Mouse (Mus musculus) thymus, adult 2 months (tissue): Measurements from ENCODE around the gene B4galt2. TPM values are rescaled to one million over a fixed set of nuclear protein-coding genes. Genes with fewer than 3 reads are reported as not detected.

Experiments
- DNase-seq: peaks from one replicate; pipeline ENCODE4 v3.0.0; 2021
- H3K27ac ChIP-seq: fragments of 200-500 bp; 2 replicates; pipeline ENCODE4 v1.5.1; 2012; ENCODE audit warnings: low read length, control low read depth; ENCODE audit not compliant: control insufficient read depth, insufficient read depth
- H3K27me3 ChIP-seq: fragments of 200-500 bp; 2 replicates; pipeline ENCODE4 v1.6.1; 2012; ENCODE audit warnings: mild to moderate bottlenecking, low read length, moderate library complexity, mixed read lengths; ENCODE audit not compliant: control insufficient read depth, insufficient read depth
- H3K36me3 ChIP-seq: fragments of 200-500 bp; 2 replicates; pipeline ENCODE4 v1.6.1; 2012; ENCODE audit warnings: mild to moderate bottlenecking, low read length, moderate library complexity; ENCODE audit not compliant: control insufficient read depth, insufficient read depth
- H3K4me1 ChIP-seq: fragments of 200-500 bp; replicated peaks from 2 replicates; pipeline ENCODE4 v1.6.1; 2012; ENCODE audit warnings: low read length; ENCODE audit not compliant: control insufficient read depth, insufficient read depth
- H3K4me3 ChIP-seq: fragments of 200-500 bp; 2 replicates; pipeline ENCODE4 v1.5.1; 2012; ENCODE audit warnings: mild to moderate bottlenecking, low read length, control low read depth, moderate library complexity; ENCODE audit not compliant: control insufficient read depth, insufficient read depth
- CTCF ChIP-seq: fragments of 200-500 bp; IDR thresholded peaks from 2 replicates; pipeline ENCODE4 v1.5.1; 2012; ENCODE audit warnings: mild to moderate bottlenecking, control low read depth, low read length, moderate library complexity, borderline replicate concordance; ENCODE audit not compliant: control insufficient read depth, poor library complexity, insufficient read depth; ENCODE audit errors: extremely low read depth
- POLR2A ChIP-seq: fragments of 200-500 bp; IDR thresholded peaks from 2 replicates; pipeline ENCODE4 v1.6.1; 2012; ENCODE audit warnings: mild to moderate bottlenecking, low read length, control low read depth, moderate library complexity; ENCODE audit not compliant: control insufficient read depth, poor library complexity, insufficient read depth; ENCODE audit errors: extremely low read depth
- WGBS: fragments of 180-500 bp; shearing (Covaris S2); methylation state at CpG from one replicate; pipeline ENCODE4 v1.1.7; 2018; 5-methylcytosine and 5-hydroxymethylcytosine counted together
- polyA plus RNA-seq: library from polyadenylated mRNA; depleted of rRNA; stranded (reverse); fragments of >200 nt; gene quantifications from 2 replicates; pipeline ENCODE4 v1.2.3, GENCODE M21; 2012

Gene B4galt2
- polyA plus RNA-seq, 1 experiment, result 3.7 TPM

DNA sequence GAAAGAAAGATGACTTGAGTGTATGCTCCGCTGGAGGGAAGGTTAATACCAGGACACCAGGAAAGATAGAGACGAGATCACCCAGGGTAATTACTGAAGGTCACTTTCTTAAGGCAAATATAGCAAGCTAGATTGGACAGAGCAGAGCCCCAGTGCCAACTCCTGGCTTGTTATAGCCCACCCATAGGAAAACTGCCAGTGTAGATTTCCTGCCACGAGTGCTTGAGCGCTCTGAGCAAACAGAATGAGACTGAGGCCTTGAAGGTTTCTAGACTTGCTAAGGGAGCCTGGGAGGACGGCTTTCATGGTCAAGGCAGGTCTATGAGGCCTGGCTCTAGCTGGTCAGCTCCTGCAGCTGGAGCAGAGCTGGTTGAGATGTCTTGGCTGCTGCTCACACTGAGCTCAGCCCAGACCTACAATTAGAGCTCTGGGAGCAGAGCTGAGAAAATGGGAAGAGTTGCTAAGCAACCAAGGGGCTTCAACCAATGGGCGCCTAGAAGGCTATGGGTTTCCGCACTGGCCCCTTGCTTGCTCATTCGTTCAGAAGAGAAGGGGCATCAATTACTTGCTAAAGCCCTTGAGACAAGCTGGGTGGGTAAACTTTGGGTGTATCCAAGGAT, 25.7 kb upstream of the B4galt2 start:
- H3K4me3 ChIP-seq, result no peak overlapping the region
- TF ChIP-seq POLR2A (no peak), CTCF (no peak)
- DNase-seq, result no peak
- no peak overlapping the region for H3K27ac ChIP-seq
- WGBS, result 92% methylated on average over 8 of the region's 8 CpGs
- peaks cover 6% of the 10 kb centered on the region for H3K4me1 ChIP-seq
- peaks cover 12% of the 10 kb centered on the region for H3K36me3 ChIP-seq
- H3K27me3 ChIP-seq, result no peaks in the 10 kb centered on the region

GRCm38 (mm10) chr4:117906196-117906595, 22.9 kb upstream of the B4galt2 start:
- Histone ChIP-seq H3K27ac (no peak overlapping the region), H3K4me1 (no peaks in the 10 kb centered on the region), H3K36me3 (peaks cover 28% of the 10 kb centered on the region), H3K27me3 (no peaks in the 10 kb centered on the region), H3K4me3 (no peak overlapping the region)
- 94% methylated on average over 3 of the region's 3 CpGs for WGBS
- DNase-seq, result no peak
- TF ChIP-seq POLR2A, result no peak
- no peak for TF ChIP-seq CTCF

- H3K36me3 ChIP-seq, result peaks cover 38% of the 10 kb centered on the region
- 97% methylated on average over 8 of the region's 8 CpGs for WGBS
- TF ChIP-seq CTCF, result no peak
- TF ChIP-seq POLR2A, result no peak
- DNase-seq, result no peak
- H3K4me1 ChIP-seq, result no peaks in the 10 kb centered on the region
- no peak overlapping the region for H3K27ac ChIP-seq
- no peak overlapping the region for H3K4me3 ChIP-seq
- H3K27me3 ChIP-seq, result no peaks in the 10 kb centered on the region
Measured at GRCm38 (mm10) chr4:117904761-117905160, 21.5 kb upstream of the B4galt2 start.

- WGBS, result 97% methylated on average over 10 of the region's 10 CpGs
- no peak overlapping the region for H3K4me3 ChIP-seq
- peaks cover 38% of the 10 kb centered on the region for H3K36me3 ChIP-seq
- TF ChIP-seq POLR2A (no peak), CTCF (no peak)
- H3K27ac ChIP-seq, result no peak overlapping the region
- no peak for DNase-seq
- H3K27me3 ChIP-seq, result no peaks in the 10 kb centered on the region
- no peaks in the 10 kb centered on the region for H3K4me1 ChIP-seq
Measured at GRCm38 (mm10) chr4:117904094-117904493, 20.8 kb upstream of the B4galt2 start.

DNA sequence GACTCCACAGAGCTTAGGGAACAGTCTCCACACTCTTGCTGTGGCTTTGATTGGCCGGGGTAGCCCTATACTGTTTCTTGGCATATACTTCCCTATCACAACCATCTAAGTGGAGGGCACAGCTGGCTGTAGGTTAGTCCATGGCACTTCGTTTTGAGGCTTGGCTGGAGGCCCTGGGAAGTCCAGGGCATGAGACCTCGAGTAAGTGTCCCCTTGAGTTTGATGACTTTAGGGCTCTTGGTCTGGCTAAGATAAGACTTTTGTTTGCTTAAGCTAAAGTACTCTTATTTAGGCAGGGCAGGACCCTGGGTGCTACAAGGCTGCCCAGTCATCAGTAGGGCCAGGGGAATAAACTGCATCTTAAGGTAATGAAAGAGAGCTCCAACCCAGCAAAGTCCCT, 14.8 kb upstream of the B4galt2 start:
- Histone ChIP-seq H3K27me3 (no peaks in the 10 kb centered on the region), H3K36me3 (peaks cover 21% of the 10 kb centered on the region), H3K4me3 (no peak overlapping the region), H3K27ac (no peak overlapping the region), H3K4me1 (no peaks in the 10 kb centered on the region)
- no peak for DNase-seq
- 88% methylated on average over 3 of the region's 3 CpGs for WGBS
- TF ChIP-seq CTCF (no peak), POLR2A (no peak)

- Histone ChIP-seq H3K4me3 (no peak overlapping the region), H3K36me3 (peaks cover 8% of the 10 kb centered on the region; the same call in 1 of the 2 replicates), H3K4me1 (peaks cover 7% of the 10 kb centered on the region), H3K27ac (no peak overlapping the region), H3K27me3 (no peaks in the 10 kb centered on the region)
- no peak for TF ChIP-seq POLR2A
- no peak for TF ChIP-seq CTCF
- WGBS, result 94% methylated on average over 6 of the region's 6 CpGs
- no peak for DNase-seq
Measured at GRCm38 (mm10) chr4:117896031-117896430, 12.7 kb upstream of the B4galt2 start.

DNA sequence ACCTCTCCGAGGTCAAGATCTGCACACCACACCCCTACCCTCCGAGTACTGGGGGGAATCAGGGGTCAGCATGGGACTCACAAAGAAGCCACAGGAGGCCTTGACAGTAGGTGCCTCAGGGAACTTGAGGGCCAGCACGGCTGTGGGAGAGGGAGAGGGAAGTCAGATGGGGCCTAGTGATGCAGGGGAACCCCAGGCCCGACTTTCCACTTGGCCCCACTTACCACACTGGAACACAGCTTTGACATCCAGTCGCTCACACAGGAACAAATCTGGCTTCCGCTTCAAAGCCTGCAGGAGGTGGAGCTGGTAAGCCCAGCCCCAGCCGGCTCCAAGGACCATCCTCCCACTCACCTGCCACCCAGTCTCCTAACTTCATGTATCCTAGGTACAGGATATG, 12.1 kb upstream of the B4galt2 start:
- 93% methylated on average over 7 of the region's 7 CpGs for WGBS
- Histone ChIP-seq H3K27me3 (no peaks in the 10 kb centered on the region), H3K4me1 (peaks cover 11% of the 10 kb centered on the region), H3K4me3 (no peak overlapping the region), H3K36me3 (peaks cover 4% of the 10 kb centered on the region; the same call in 1 of the 2 replicates), H3K27ac (no peak overlapping the region)
- DNase-seq, result no peak
- no peak for TF ChIP-seq CTCF
- no peak for TF ChIP-seq POLR2A
